Mouse (Mus musculus) embryonic fibroblast, embryonic 13.5 days (primary cell): ENCODE measurements around the gene Scyl3.

ENCODE experiments used
- CTCF ChIP-seq: IDR thresholded peaks from 2 replicates; pipeline ENCODE4 v1.5.1; 2011; ENCODE audit warnings: mild to moderate bottlenecking, control low read depth, low read length, moderate library complexity, borderline replicate concordance; ENCODE audit not compliant: insufficient read depth
- POLR2A ChIP-seq: IDR thresholded peaks from 2 replicates; pipeline ENCODE4 v1.6.1; 2011; ENCODE audit warnings: low read depth, mild to moderate bottlenecking, control low read depth, low read length, moderate library complexity

DNA sequence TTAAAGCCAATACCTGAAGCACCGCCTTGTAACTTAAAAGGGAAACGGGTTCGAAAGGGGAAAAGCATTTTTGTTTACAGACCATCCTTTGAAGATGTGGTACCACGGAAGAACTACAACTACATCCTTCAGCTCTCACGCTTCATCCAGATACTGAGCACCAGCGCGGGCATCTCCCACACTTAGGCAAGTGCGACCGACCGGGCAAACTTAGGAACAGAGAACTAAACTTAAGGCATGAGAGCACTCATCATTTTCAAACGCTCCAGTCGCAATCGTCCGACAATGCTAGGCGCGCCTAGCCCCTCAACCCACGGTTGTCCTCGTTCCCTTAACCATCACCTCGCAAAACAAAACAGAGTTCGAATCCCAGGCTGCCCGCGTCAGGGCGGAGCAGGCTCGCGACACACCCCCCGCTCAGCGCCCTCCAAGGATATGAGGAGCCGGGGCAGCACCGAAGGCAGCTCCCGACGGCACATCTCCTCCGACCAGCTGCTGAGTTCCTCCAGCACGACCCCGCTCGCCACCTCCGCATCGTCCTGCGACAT is 65.3 kb downstream of the Scyl3 start:
- TF ChIP-seq CTCF (no peak), POLR2A (no peak)
